Mouse (Mus musculus): ENCODE results near the gene Nlk.

- TF ChIP-seq POLR2A (IDR thresholded peaks at IDR 0.05; ENCODE audit: insufficient read length, low read depth) (no peak), MYOG (IDR thresholded peaks at IDR 0.05; ENCODE audit: control insufficient read depth in 1 of 3, insufficient read depth in 1 of 3, insufficient read length in 2 of 3, low read depth in 2 of 3) (no peak), MYOD1 (IDR thresholded peaks at IDR 0.05; ENCODE audit: control insufficient read depth in 1 of 3, insufficient read length in 2 of 3, low read depth in 2 of 3) (no peak), USF1 (IDR thresholded peaks at IDR 0.05; ENCODE audit: low read depth) (no peak)
Measured at GRCm38 (mm10) chr11:78582848-78583247, 114.3 kb downstream of the Nlk start.
